Mouse (Mus musculus): ENCODE data around the gene Chrd.

Chrd gene

DNA sequence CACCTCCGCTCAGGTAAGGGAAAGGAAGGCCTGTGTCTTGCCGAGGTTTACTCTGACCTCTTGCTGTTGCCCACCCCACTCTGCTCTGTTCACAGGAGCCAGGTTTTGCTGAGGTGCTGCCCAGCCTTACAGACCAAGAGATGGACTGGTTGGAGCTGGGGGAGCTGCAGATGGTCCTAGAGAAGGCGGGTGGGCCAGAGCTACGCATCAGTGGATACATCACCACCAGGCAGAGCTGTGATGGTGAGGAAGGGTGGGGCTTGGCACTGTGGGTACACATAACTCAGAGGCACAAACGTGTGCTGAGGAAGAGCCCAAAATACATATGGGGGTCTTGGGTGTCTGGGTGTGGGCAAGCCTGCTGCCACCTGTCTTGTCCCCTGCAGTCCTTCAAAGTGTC, 2.7 kb downstream of the Chrd start:
- no peak for DNase-seq

- DNase-seq, result no peak
Measured at GRCm38 (mm10) chr16:20736168-20736567, 3.2 kb downstream of the Chrd start.

GRCm38 (mm10) chr16:20736823-20737222, 3.9 kb downstream of the Chrd start:
- DNase-seq, result no peak

- DNase-seq, result no peak
Measured at GRCm38 (mm10) chr16:20739845-20740244, 6.9 kb downstream of the Chrd start.

GRCm38 (mm10) chr16:20746641-20747040, 13.7 kb downstream of the Chrd start:
- no peak for DNase-seq

DNA sequence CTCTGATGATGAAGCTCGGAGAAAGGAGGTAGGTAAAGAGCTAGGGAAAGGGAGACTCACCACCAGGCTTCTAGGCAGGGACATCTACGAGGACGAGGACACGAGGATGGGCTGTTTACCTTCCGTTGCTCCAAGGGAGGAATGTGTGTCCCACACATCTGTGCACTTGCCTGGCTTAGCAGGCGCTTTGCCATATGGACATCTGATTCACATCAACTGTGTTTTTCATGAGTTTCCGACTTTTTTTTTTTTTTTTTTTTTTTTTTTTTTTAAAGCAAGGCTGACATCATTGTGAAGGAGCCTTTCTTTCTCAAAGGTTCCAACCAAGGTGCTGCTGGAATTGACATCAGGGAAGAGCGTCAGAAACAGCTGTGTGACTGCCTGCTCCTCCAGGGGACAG, 17.6 kb downstream of the Chrd start:
- DNase-seq, result no peak

DNA sequence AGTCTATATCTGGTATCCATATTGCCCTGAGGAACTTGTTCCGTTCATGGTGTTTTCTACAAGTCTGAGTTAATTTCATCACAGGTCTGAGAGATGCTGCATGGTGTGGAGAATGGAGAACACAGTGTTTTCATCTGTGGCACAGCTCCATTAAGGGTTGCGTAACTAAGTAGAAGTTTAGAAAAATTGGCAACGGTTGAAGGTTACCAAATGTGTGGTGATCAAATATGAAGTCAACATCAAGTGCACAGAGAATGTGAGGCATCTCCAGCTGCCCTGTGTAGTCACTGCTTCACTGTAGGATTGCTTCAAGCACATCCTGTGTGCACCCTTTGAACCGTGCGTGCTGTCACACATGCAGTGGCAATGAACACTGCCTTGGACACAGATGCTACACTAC, 23.1 kb downstream of the Chrd start:
- DNase-seq, result no peak

- DNase-seq, result no peak
Measured at GRCm38 (mm10) chr16:20757385-20757784, 24.5 kb downstream of the Chrd start.

DNA sequence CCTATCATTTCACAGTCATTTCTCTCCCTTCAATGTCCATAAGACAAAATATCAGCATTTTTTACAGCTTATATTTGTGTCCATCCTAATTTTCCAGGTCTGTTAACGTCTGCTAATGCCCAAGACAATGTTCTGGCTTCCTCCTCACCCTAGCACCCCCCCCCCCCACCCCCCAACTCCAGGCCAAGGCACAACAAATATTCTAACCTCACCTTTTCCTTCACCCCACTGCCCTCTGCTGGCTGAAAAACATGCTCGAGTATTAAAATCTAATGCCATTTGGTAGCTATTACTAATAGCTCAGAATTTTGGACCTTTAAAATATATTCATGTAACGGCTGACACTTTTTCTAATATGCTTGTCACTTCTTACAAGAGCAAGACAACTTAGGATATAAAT, 28.8 kb downstream of the Chrd start:
- DNase-seq, result no peak

GRCm38 (mm10) chr16:20765244-20765643, 32.3 kb downstream of the Chrd start:
- peak; percentile 5 to 8 for DNase-seq

GRCm38 (mm10) chr16:20775021-20775420, 42.1 kb downstream of the Chrd start:
- DNase-seq, result no peak

DNA sequence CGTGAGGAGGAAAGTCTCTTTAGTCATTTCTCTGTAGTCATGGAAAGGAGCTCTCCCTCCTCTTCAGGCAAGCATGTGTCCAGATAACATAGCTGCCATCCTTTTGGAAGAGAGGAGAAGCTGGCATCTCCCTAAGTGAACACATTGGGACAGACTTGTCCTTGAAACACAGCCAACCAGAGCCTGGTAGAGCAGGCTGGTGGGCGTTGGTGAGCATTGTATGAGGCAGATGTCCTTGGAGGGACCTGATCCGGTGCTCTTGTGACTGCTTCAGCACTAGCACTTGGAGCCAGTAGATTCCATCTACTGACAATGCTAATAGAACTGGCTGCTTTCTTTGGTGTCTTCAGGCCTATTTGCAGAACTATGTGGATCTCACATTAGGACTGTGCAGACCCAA, 46.9 kb downstream of the Chrd start:
- no peak for DNase-seq

GRCm38 (mm10) chr16:20781101-20781630, 48.2 kb downstream of the Chrd start:
- DNase-seq, result no peak

GRCm38 (mm10) chr16:20783891-20784290, 51.0 kb downstream of the Chrd start:
- DNase-seq, result no peak

DNA sequence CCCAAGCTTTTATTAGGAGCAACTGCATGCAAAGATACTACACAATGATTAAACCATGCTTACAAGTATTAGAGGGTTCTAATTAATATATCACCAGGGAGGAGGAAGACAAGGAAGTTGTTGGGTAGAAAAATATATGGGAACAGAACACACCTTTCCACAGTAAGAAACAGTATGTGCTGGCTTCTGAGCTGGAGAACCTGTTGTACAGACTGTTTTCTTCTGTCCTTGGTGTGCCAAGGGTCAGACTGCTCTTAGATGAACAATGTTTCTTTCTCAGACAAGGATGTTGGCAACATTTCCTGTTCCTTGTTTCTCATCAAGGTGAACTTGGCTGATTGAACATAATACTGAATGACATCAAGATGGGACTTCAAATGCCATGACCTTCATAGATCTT, 51.8 kb downstream of the Chrd start:
- no peak for DNase-seq

- no peak for DNase-seq
Measured at GRCm38 (mm10) chr16:20786556-20786955, 53.6 kb downstream of the Chrd start.

DNA sequence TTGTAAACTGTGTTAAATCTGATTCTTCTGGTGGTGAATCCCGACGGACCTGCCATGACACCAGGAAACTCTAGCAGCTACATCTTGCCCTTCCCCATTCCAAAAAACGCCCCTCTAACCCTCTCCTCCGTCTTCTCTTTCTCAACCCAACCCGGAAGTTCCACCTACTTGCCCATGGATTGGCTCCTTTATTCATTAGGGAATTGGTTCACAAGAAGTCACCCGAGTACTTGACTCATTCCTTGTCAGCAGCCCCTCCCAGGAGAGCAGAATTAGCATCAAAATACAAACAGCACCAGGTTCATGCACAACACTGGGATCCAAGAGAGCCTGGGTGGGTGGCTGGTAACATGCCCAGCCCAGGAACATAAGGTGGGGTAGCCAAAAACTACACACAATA, 58.9 kb downstream of the Chrd start:
- DNase-seq, result no peak

Measured in thymus, adult 18-20 months (tissue).